Mouse (Mus musculus) intestine, embryonic 16.5 days (tissue): ENCODE data around the gene Appl1. TPM values are rescaled to one million over a fixed set of nuclear protein-coding genes. Genes with fewer than 3 reads are reported as not detected.

ENCODE experiments used
- ATAC-seq: fragments of 200-750 bp; cut with Nextera tagmentation; 2 replicates; pipeline ENCODE4 v1.8.0; 2017; ENCODE audit warnings: moderate TSS enrichment, moderate library complexity
- H3K27ac ChIP-seq: fragments of 300-500 bp; sonication (generic); 2 replicates; pipeline ENCODE4 v1.5.1; 2014; ENCODE audit warnings: mild to moderate bottlenecking, low read length
- H3K27me3 ChIP-seq: fragments of 300-500 bp; sonication (generic); replicated peaks from 2 replicates; pipeline ENCODE4 v1.6.1; 2014; ENCODE audit warnings: low read length, control low read depth, mixed read lengths; ENCODE audit not compliant: control insufficient read depth, insufficient read depth
- H3K36me3 ChIP-seq: fragments of 300-500 bp; sonication (generic); 2 replicates; pipeline ENCODE4 v1.6.1; 2014; ENCODE audit warnings: low read length, control low read depth; ENCODE audit not compliant: control insufficient read depth, insufficient read depth
- H3K4me1 ChIP-seq: fragments of 300-500 bp; sonication (generic); 2 replicates; pipeline ENCODE4 v1.6.1; 2014; ENCODE audit warnings: low read length, control low read depth, mixed read lengths; ENCODE audit not compliant: control insufficient read depth, insufficient read depth
- H3K4me2 ChIP-seq: fragments of 300-500 bp; sonication (generic); 2 replicates; pipeline ENCODE4 v1.6.1; 2014; ENCODE audit warnings: low read depth, low read length, control low read depth
- H3K4me3 ChIP-seq: fragments of 300-500 bp; sonication (generic); 2 replicates; pipeline ENCODE4 v1.5.1; 2014; ENCODE audit warnings: mild to moderate bottlenecking, low read length
- H3K9ac ChIP-seq: fragments of 300-500 bp; sonication (generic); 2 replicates; pipeline ENCODE4 v1.6.1; 2014; ENCODE audit warnings: low read depth, low read length
- H3K9me3 ChIP-seq: fragments of 300-500 bp; sonication (generic); 2 replicates; pipeline ENCODE4 v1.6.1; 2016; ENCODE audit warnings: low read length, control low read depth; ENCODE audit not compliant: control insufficient read depth
- WGBS: fragments of 180-500 bp; shearing (Covaris S2); extraction: QIAGEN DNeasy Blood & Tissue Kit; methylation state at CpG from one replicate; pipeline ENCODE4 v1.1.7; 2014; 5-methylcytosine and 5-hydroxymethylcytosine counted together
- polyA plus RNA-seq: library from polyadenylated mRNA; unstranded; fragments of >200 nt; fragmentation: Nextera tagmentation; extraction: Ambion mirVana; gene quantifications from 2 replicates; pipeline ENCODE4 v1.2.1, GENCODE M21; 2015

Gene Appl1
- polyA plus RNA-seq, 1 experiment from 2014 or later: 21.0 TPM

DNA sequence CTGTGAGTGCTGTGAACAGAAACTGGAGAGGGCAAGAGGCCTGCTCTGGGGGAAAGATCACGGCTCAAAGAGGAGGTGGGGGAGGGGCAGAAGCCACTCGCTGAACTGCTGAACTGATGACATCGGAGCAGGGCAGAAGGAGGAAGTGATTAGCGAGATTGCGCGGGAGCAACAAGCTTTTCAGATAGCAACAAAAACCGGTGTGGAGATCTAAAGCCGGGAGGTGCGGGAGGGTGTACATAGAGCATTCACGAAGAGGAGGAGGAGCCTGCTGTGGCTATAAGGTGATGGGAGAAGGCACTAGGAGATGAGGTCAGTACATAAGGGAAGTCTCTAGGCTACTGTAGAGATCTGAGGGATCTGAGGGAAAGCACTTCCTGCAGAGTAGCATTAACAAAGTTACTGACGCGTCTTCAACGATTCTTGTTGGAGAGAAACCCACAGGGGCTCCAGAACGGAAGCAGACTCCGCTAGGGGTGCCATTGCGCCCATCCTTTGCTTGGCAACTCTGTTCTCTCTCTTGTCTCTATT is 23.2 kb upstream of the Appl1 start, which contains the start of gene Hesx1:
Gene Hesx1, plus strand, starts transcription at position 206 of the 531 bp plus-strand sequence.
- Histone ChIP-seq H3K4me2 (peak within 1 kb of the TSS; percentile 70), H3K27me3 (no peaks in the 10 kb centered on the region), H3K9ac (peak within 1 kb of the TSS; percentile 36), H3K4me3 (peak within 1 kb of the TSS; percentile 31), H3K4me1 (peaks cover 4% of the 10 kb centered on the region), H3K9me3 (no peaks in the 10 kb centered on the region), H3K27ac (peak within 1 kb of the TSS; percentile 30; the same call in 1 of the 2 replicates), H3K36me3 (no peaks in the 10 kb centered on the region)
- ATAC-seq: peak; percentile 93
- 4% methylated on average over 16 of the region's 16 CpGs for WGBS

DNA sequence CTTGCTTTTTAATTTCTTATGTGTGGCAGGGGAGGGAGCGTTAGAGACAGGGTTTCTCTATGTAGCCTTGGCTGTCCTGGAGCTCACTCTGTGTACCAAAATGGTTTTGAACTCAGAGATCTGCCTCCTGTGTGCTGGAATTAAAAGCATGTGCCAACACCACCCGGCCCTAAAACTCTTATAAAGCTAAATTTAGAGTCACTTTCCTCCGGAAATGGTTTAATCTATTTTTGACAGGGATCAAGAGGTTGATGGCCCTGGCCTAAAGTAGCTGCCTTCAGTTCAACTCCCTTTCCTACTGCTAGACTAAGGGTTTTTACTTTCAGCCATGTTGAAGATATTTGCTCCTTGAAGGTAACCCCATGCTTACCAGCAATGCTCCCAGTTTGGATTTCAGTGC is 22.4 kb upstream of the Appl1 start:
- no peak for ATAC-seq
- peaks cover 4% of the 10 kb centered on the region for H3K4me1 ChIP-seq
- H3K4me2 ChIP-seq: no peak overlapping the region
- no peaks in the 10 kb centered on the region for H3K36me3 ChIP-seq
- no peak overlapping the region for H3K4me3 ChIP-seq
- no peak overlapping the region for H3K27ac ChIP-seq
- 60% methylated on average over 3 of the region's 3 CpGs for WGBS
- no peaks in the 10 kb centered on the region for H3K27me3 ChIP-seq
- no peak overlapping the region for H3K9ac ChIP-seq
- H3K9me3 ChIP-seq: no peaks in the 10 kb centered on the region

DNA sequence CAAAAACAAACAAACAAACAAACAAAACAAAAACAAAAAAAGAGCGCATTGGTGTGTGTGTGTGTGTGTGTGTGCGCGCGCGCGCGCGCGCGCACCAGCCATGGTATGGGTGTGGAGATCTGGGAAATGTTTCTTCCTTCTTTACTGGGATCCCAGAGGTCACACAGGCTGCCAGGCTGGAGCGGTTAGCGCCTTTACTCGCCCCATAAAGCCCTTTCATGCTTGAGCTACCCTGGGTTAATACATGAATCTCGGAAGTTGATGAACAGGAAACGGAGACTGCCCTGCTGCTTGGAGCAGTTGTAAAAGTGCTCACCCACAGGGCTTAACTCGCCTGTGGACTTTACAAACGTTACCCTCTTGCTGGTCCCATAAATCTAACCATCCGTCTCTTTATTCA is 20.6 kb upstream of the Appl1 start:
- Histone ChIP-seq H3K4me3 (no peak overlapping the region), H3K9me3 (no peaks in the 10 kb centered on the region), H3K27ac (no peak overlapping the region), H3K9ac (no peak overlapping the region), H3K27me3 (no peaks in the 10 kb centered on the region), H3K36me3 (no peaks in the 10 kb centered on the region), H3K4me2 (no peak overlapping the region), H3K4me1 (peaks cover 4% of the 10 kb centered on the region)
- ATAC-seq: no peak
- WGBS: 70% methylated on average over 18 of the region's 18 CpGs

DNA sequence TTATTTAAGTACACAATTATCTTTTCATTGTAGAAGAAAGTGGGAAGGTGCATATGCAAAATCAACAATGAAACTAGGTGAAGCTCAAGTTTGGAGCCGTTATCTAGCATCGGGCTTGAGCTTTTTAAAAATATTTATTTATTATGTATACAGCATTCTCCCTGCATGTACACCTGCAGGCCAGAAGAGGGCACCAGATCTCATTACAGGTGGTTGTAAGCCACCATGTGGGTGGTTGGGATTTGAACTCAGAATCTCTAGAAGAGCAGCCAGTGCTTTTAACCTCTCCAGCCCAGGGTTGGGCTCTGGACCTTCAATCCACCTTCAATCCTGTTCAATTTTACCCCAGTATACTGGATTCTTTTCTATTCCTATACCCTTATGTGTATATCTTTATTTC is 17.7 kb upstream of the Appl1 start:
- H3K36me3 ChIP-seq: no peaks in the 10 kb centered on the region
- H3K9me3 ChIP-seq: no peaks in the 10 kb centered on the region
- no peak overlapping the region for H3K4me3 ChIP-seq
- no peak overlapping the region for H3K9ac ChIP-seq
- no peak overlapping the region for H3K4me2 ChIP-seq
- no peak overlapping the region for H3K27ac ChIP-seq
- WGBS: 66% methylated on average over 2 of the region's 2 CpGs
- H3K4me1 ChIP-seq: no peaks in the 10 kb centered on the region
- ATAC-seq: no peak
- H3K27me3 ChIP-seq: no peaks in the 10 kb centered on the region

DNA sequence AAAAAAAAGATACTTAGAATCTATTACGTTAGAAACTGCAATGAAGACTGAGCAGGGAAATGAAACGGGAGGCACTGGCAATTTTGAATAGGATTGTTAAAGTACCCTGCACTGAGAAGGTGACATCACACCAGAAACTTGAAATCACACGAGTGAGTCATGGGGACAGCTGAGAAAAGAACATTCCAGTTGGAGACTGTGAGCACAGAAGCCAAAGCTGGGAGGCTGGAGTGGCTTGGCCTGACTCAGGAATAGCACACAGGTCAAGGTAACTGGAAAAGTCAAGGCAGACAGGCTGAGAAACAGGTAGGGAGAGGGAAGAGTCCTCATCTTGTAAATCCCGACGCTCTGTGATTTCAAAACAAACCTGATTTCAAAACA is 11.1 kb upstream of the Appl1 start:
- no peaks in the 10 kb centered on the region for H3K27me3 ChIP-seq
- no peak overlapping the region for H3K4me3 ChIP-seq
- no peaks in the 10 kb centered on the region for H3K4me1 ChIP-seq
- 75% methylated on average over 5 of the region's 5 CpGs for WGBS
- ATAC-seq: no peak
- no peak overlapping the region for H3K27ac ChIP-seq
- H3K9me3 ChIP-seq: 0 out of 2 replicates have a peak, but pooled peaks cover 6% of the 10 kb centered on the region
- H3K36me3 ChIP-seq: no peaks in the 10 kb centered on the region
- no peak overlapping the region for H3K4me2 ChIP-seq
- H3K9ac ChIP-seq: no peak overlapping the region

DNA sequence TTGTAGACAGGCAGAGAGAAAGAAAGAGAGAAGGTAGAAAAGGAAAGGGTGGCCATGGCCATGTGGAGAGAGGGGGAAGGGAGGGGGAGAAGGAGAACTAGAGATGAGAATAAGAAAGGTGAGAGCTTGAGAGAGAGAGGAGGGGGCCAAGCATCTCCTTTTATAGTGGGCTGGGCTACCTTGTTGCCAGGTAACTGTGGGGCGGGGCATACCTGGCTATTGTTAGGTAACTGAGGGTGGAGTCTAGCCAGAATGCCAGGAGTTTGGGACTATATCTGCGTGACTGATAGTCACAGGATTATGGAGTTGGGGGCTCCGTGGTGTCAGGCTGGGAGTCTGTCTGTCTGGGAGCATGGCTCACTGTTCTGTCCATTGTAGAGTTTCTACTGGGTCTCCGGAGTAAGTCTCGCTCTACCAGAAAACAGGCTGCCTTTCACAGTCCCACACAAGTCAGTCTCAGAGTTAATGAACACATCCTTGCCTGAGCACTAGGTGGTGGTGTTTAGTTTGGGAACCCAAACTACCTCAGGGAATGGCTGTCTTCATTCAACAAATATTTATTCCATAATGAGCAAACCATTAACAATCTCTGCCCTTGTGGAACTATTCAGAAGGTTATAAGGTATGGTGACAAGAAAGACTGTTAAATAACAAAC is 10.6 kb upstream of the Appl1 start:
- no peak overlapping the region for H3K27ac ChIP-seq
- no peak overlapping the region for H3K9ac ChIP-seq
- no peaks in the 10 kb centered on the region for H3K27me3 ChIP-seq
- H3K4me2 ChIP-seq: no peak overlapping the region
- no peak overlapping the region for H3K4me3 ChIP-seq
- 65% methylated on average over 5 of the region's 5 CpGs for WGBS
- ATAC-seq: no peak
- 0 out of 2 replicates have a peak, but pooled peaks cover 6% of the 10 kb centered on the region for H3K9me3 ChIP-seq
- H3K36me3 ChIP-seq: no peaks in the 10 kb centered on the region
- no peaks in the 10 kb centered on the region for H3K4me1 ChIP-seq

DNA sequence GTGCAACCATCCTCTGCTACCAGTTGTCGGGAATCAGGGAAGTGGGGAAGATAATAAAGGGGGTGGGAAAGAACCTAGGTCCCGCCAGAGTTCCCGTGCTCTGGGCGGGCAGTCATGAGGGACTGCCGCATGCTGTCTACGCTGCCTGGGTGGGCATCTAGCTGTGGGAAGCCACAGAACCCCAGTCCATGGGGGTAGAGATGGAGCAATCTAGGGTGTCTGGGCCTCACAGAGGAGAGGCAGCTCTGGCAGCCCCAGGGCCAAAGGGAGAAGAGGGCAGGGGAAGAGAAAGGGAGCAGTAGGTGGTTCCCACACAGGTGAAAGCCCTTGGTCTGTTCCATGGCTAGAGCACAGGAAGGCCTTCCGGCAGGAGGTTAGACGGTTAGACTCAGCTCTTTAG is 10.0 kb upstream of the Appl1 start:
- 0 out of 2 replicates have a peak, but pooled peaks cover 6% of the 10 kb centered on the region for H3K9me3 ChIP-seq
- H3K4me2 ChIP-seq: no peak overlapping the region
- H3K4me1 ChIP-seq: no peaks in the 10 kb centered on the region
- WGBS: 95% methylated on average over 8 of the region's 8 CpGs
- no peak overlapping the region for H3K27ac ChIP-seq
- no peaks in the 10 kb centered on the region for H3K36me3 ChIP-seq
- no peak overlapping the region for H3K9ac ChIP-seq
- H3K27me3 ChIP-seq: no peaks in the 10 kb centered on the region
- ATAC-seq: no peak
- no peak overlapping the region for H3K4me3 ChIP-seq

DNA sequence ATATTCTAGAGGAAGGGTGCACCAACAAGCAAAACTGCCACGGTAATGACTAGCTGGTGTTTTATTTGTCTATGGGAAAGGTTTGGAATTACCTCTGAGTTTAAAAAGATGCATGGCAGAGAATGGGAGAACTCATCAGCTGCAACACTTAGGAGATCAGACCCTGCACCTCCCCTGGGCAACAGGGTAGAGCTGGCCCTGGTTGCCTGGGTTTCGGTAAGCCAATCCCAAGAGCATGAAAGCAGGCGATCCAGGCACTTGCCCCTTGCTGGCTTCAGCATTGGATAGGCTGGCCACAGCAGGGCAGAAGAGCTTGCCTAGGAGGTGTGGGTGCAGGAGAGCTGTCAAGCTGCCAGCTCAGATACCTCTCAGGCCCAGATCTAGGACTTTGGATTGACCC is 8.8 kb upstream of the Appl1 start:
- no peaks in the 10 kb centered on the region for H3K36me3 ChIP-seq
- H3K9ac ChIP-seq: no peak overlapping the region
- no peak overlapping the region for H3K4me2 ChIP-seq
- no peak overlapping the region for H3K4me3 ChIP-seq
- 96% methylated on average over 3 of the region's 3 CpGs for WGBS
- ATAC-seq: no peak
- 0 out of 2 replicates have a peak, but pooled peaks cover 6% of the 10 kb centered on the region for H3K9me3 ChIP-seq
- no peaks in the 10 kb centered on the region for H3K4me1 ChIP-seq
- H3K27me3 ChIP-seq: no peaks in the 10 kb centered on the region
- H3K27ac ChIP-seq: no peak overlapping the region

DNA sequence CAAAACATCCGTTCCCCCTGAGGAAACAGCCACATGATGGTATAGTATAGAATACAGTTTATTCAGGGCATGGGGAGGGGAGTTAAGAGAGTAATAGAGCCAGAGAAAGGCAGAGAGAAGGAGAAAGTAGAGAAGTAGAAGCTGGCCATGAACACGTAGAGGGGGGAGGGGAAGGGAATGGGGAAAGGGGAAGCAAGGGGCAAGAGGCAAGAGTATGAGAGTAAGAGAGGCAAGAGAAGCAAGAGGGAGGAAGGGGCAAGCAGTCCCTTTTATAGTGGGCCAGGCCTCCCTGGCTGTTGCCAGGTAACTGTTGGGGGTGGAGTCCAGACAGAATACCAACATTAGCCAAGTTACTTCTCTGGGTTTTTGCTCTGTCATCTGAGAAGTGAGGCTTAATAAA is 6.5 kb upstream of the Appl1 start:
- ATAC-seq: no peak
- no peak overlapping the region for H3K9ac ChIP-seq
- WGBS: 38% methylated on average over 2 of the region's 2 CpGs

More for the DNA sequence above, 6.5 kb upstream of the Appl1 start:
- H3K27ac ChIP-seq: no peak overlapping the region
- H3K36me3 ChIP-seq: no peaks in the 10 kb centered on the region
- no peaks in the 10 kb centered on the region for H3K27me3 ChIP-seq
- H3K4me3 ChIP-seq: no peak overlapping the region
- no peak overlapping the region for H3K4me2 ChIP-seq
- H3K4me1 ChIP-seq: no peaks in the 10 kb centered on the region
- H3K9me3 ChIP-seq: 0 out of 2 replicates have a peak, but pooled peaks cover 6% of the 10 kb centered on the region
